Mouse (Mus musculus): ENCODE data around the gene Tdg. TPM values are rescaled to one million over a fixed set of nuclear protein-coding genes. Genes with fewer than 3 reads are reported as not detected.
A peak's percentile ranks its signal among the peaks of the same experiment; 100 is the strongest.
"Not testable (repeated sequence)": the region's sequence is repeated elsewhere in the genome, so short reads cannot be mapped to it uniquely, and the experiment has no call there.

Gene Tdg
- polyA plus RNA-seq (2015; fragmentation: Nextera tagmentation; extraction: Ambion mirVana): 27.5 and 31.5 TPM in 2 replicates

- H3K4me2 ChIP-seq (ENCODE audit: low read depth, low read length): peak within 1 kb of the TSS; percentile 98
- peak within 1 kb of the TSS; percentile 81 for H3K27ac ChIP-seq (ENCODE audit: low read length)
- not testable (repeated sequence) for H3K27me3 ChIP-seq (ENCODE audit: control insufficient read depth, insufficient read depth, low read depth, low read length); H3K9me3 ChIP-seq (replicated peaks; ENCODE audit: control insufficient read depth, low read length); H3K36me3 ChIP-seq (ENCODE audit: control insufficient read depth, insufficient read depth)
- H3K4me3 ChIP-seq (ENCODE audit: low read depth, low read length): peak within 1 kb of the TSS; percentile 85
- H3K9ac ChIP-seq (ENCODE audit: low read depth, low read length): peak within 1 kb of the TSS; percentile 83
- under 1% methylated on average over 64 of the region's 78 CpGs for WGBS (ENCODE audit: insufficient replicate concordance)
- peak; percentile 98 for ATAC-seq (ENCODE audit: low read depth)
- peaks cover 18% of the 10 kb centered on the region for H3K4me1 ChIP-seq (ENCODE audit: control insufficient read depth, low read depth, low read length)
Measured at GRCm38 (mm10) chr10:82629586-82630255, at the start of gene Tdg. TSS of gene Tdg (plus strand) at chr10:82629828.

DNA sequence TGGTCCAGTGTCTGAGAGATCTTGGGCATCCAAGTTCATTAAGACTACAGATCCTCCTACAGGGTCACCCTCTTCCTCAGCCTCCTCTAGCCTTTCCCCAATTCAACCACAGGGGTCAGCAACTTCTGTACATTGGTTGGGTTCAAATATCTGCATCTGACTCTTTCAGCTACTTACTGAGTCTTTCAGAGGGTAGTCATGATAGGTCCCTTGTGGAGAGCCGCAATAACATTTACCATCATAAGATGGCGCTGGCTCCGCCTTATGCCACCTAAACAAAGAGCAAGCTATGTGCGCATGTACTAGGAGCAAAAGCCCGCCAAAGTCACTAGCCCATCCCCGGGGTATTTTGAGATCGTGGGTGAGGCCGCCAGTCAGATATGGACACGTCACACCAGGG, 40.0 kb upstream of the Tdg start:
- H3K4me1 ChIP-seq (ENCODE audit: control insufficient read depth, low read depth, low read length); H3K4me2 ChIP-seq (ENCODE audit: low read depth, low read length); H3K36me3 ChIP-seq (ENCODE audit: control insufficient read depth, insufficient read depth); H3K4me3 ChIP-seq (ENCODE audit: low read depth, low read length); H3K9me3 ChIP-seq (replicated peaks; ENCODE audit: control insufficient read depth, low read length); ATAC-seq (ENCODE audit: low read depth); H3K9ac ChIP-seq (ENCODE audit: low read depth, low read length); H3K27me3 ChIP-seq (ENCODE audit: control insufficient read depth, insufficient read depth, low read depth, low read length); H3K27ac ChIP-seq (ENCODE audit: low read length): not testable (repeated sequence)
- 68% methylated on average over 9 of the region's 9 CpGs for WGBS (ENCODE audit: insufficient replicate concordance)

- not testable (repeated sequence) for H3K27ac ChIP-seq (ENCODE audit: low read length); H3K4me1 ChIP-seq (ENCODE audit: control insufficient read depth, low read depth, low read length); H3K27me3 ChIP-seq (ENCODE audit: control insufficient read depth, insufficient read depth, low read depth, low read length); H3K4me3 ChIP-seq (ENCODE audit: low read depth, low read length); H3K9me3 ChIP-seq (replicated peaks; ENCODE audit: control insufficient read depth, low read length); ATAC-seq (ENCODE audit: low read depth); H3K9ac ChIP-seq (ENCODE audit: low read depth, low read length); H3K36me3 ChIP-seq (ENCODE audit: control insufficient read depth, insufficient read depth); H3K4me2 ChIP-seq (ENCODE audit: low read depth, low read length)
- 43% methylated on average over 4 of the region's 4 CpGs for WGBS (ENCODE audit: insufficient replicate concordance)
Measured at GRCm38 (mm10) chr10:82594421-82594820, 35.2 kb upstream of the Tdg start.

- H3K4me1 ChIP-seq (ENCODE audit: control insufficient read depth, low read depth, low read length): no peaks in the 10 kb centered on the region
- WGBS (ENCODE audit: insufficient replicate concordance): 10% methylated on average over 9 of the region's 9 CpGs
- peak overlapping the region; percentile 73 for H3K4me2 ChIP-seq (ENCODE audit: low read depth, low read length)
- no peaks in the 10 kb centered on the region for H3K9me3 ChIP-seq (replicated peaks; ENCODE audit: control insufficient read depth, low read length)
- no peak; the same call in 1 of the 2 replicates for ATAC-seq (ENCODE audit: low read depth)
- H3K4me3 ChIP-seq (ENCODE audit: low read depth, low read length): peak overlapping the region; percentile 80
- no peaks in the 10 kb centered on the region for H3K27me3 ChIP-seq (ENCODE audit: control insufficient read depth, insufficient read depth, low read depth, low read length)
- H3K36me3 ChIP-seq (ENCODE audit: control insufficient read depth, insufficient read depth): no peaks in the 10 kb centered on the region
- H3K27ac ChIP-seq (ENCODE audit: low read length): no peak overlapping the region
- H3K9ac ChIP-seq (ENCODE audit: low read depth, low read length): peak overlapping the region; percentile 80
Measured at GRCm38 (mm10) chr10:82622235-82622634, 7.4 kb upstream of the Tdg start.

- under 1% methylated on average over 60 of the region's 61 CpGs for WGBS (ENCODE audit: insufficient replicate concordance)
- no peaks in the 10 kb centered on the region for H3K36me3 ChIP-seq (ENCODE audit: control insufficient read depth, insufficient read depth)
- H3K9me3 ChIP-seq (replicated peaks; ENCODE audit: control insufficient read depth, low read length): no peaks in the 10 kb centered on the region
- peak within 1 kb of the TSS; percentile 73 for H3K4me2 ChIP-seq (ENCODE audit: low read depth, low read length)
- peak within 1 kb of the TSS; percentile 80 for H3K9ac ChIP-seq (ENCODE audit: low read depth, low read length)
- peak; percentile 87 for ATAC-seq (ENCODE audit: low read depth)
- no peaks in the 10 kb centered on the region for H3K27me3 ChIP-seq (ENCODE audit: control insufficient read depth, insufficient read depth, low read depth, low read length)
- H3K27ac ChIP-seq (ENCODE audit: low read length): peak within 1 kb of the TSS; percentile 76
- no peaks in the 10 kb centered on the region for H3K4me1 ChIP-seq (ENCODE audit: control insufficient read depth, low read depth, low read length)
- peak within 1 kb of the TSS; percentile 80 for H3K4me3 ChIP-seq (ENCODE audit: low read depth, low read length)
Measured at GRCm38 (mm10) chr10:82622671-82623552, 6.7 kb upstream of the Tdg start, which contains the start of gene 1190007I07Rik. TSS of gene 1190007I07Rik (minus strand) at chr10:82623228.

DNA sequence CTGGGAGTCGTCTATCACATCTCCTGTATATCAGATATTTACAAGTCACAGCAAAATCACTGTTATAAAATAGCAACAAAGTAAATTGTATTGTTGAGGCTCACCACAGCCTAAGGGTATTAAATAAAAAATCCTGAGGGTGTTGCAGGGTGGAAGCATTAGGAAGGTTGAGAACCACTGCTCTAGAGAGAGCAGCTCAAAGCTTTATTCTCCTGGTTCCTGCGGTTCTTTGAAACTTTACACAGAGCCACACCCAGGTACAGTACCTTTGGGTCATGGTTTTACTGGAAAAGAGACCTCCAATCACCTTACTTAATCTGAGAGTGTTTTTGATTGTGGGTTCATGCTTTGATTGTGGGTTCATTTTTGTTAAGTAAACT, 6.1 kb upstream of the Tdg start:
- WGBS (ENCODE audit: insufficient replicate concordance): 2% methylated on average over 2 of the region's 2 CpGs
- ATAC-seq (ENCODE audit: low read depth); H3K4me1 ChIP-seq (ENCODE audit: control insufficient read depth, low read depth, low read length); H3K27me3 ChIP-seq (ENCODE audit: control insufficient read depth, insufficient read depth, low read depth, low read length); H3K36me3 ChIP-seq (ENCODE audit: control insufficient read depth, insufficient read depth); H3K9me3 ChIP-seq (replicated peaks; ENCODE audit: control insufficient read depth, low read length); H3K9ac ChIP-seq (ENCODE audit: low read depth, low read length): not testable (repeated sequence)
- peak overlapping the region; percentile 80 for H3K4me3 ChIP-seq (ENCODE audit: low read depth, low read length)
- peak overlapping the region; percentile 76 for H3K27ac ChIP-seq (ENCODE audit: low read length)
- peak overlapping the region; percentile 73 for H3K4me2 ChIP-seq (ENCODE audit: low read depth, low read length)

DNA sequence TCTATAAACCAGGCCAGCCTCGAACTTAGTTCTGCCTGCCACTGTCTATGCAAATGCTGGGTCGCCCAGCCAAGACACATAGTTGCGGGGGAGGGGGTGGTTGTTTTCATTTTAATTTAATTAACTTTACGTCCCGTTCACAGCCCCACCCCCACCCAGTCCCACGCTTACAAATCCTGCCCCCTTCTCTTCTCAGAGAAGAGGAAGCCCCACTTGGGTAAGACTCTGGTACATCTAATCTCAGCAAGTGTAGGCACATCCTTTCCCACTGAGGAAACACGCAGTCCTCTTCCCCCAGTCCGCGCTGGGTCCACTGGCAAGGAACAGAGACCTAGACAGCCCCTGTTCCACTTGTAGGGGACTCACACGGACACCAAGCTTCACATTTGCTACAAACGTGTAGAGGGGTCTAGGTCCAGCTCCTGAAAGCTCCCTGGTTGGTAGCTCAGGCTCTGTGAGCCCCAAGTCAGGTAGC, 480 bp upstream of the Tdg start:
- WGBS (ENCODE audit: insufficient replicate concordance): 7% methylated on average over 11 of the region's 11 CpGs
- H3K27ac ChIP-seq (ENCODE audit: low read length): peak overlapping the region; percentile 81

DNA sequence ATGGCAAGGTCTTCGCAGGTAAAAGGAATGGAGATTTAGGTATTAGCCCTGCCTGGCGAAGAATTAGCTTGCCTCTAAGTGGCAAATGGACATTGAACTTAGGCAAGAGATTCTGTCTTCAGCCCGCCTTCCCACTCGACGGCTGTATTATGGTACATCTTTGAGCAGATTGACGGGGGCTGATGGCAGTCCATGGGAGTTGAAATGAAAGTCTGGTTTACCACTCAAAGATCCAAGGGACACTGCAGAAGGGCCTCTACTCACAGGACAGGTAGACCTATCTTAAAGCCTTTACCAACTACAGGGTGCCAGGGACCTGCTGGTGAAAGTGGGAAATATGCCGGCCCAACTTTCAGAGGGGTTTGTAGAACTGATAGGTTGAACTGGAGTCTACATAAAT, 869 bp downstream of the Tdg start:
- Histone ChIP-seq H3K9ac (ENCODE audit: low read depth, low read length) (peak overlapping the region; percentile 83), H3K4me2 (ENCODE audit: low read depth, low read length) (peak overlapping the region; percentile 64), H3K36me3 (ENCODE audit: control insufficient read depth, insufficient read depth) (peaks cover 4% of the 10 kb centered on the region; the same call in 1 of the 2 replicates), H3K4me1 (ENCODE audit: control insufficient read depth, low read depth, low read length) (peaks cover 18% of the 10 kb centered on the region), H3K27ac (ENCODE audit: low read length) (peak overlapping the region; percentile 2; the same call in 1 of the 2 replicates), H3K27me3 (ENCODE audit: control insufficient read depth, insufficient read depth, low read depth, low read length) (no peaks in the 10 kb centered on the region), H3K9me3 (replicated peaks; ENCODE audit: control insufficient read depth, low read length) (no peaks in the 10 kb centered on the region), H3K4me3 (ENCODE audit: low read depth, low read length) (peak overlapping the region; percentile 85)
- WGBS (ENCODE audit: insufficient replicate concordance): 19% methylated on average over 7 of the region's 7 CpGs
- ATAC-seq (ENCODE audit: low read depth): no peak

More for the DNA sequence above, 480 bp upstream of the Tdg start:
- peak; percentile 3 for ATAC-seq (ENCODE audit: low read depth)
- peak overlapping the region; percentile 85 for H3K4me3 ChIP-seq (ENCODE audit: low read depth, low read length)
- H3K9ac ChIP-seq (ENCODE audit: low read depth, low read length): peak overlapping the region; percentile 83
- peak overlapping the region; percentile 98 for H3K4me2 ChIP-seq (ENCODE audit: low read depth, low read length)
- H3K4me1 ChIP-seq (ENCODE audit: control insufficient read depth, low read depth, low read length): peaks cover 18% of the 10 kb centered on the region
- H3K36me3 ChIP-seq (ENCODE audit: control insufficient read depth, insufficient read depth): 0 out of 2 replicates have a peak, but pooled peaks cover 4% of the 10 kb centered on the region
- H3K27me3 ChIP-seq (ENCODE audit: control insufficient read depth, insufficient read depth, low read depth, low read length): no peaks in the 10 kb centered on the region
- H3K9me3 ChIP-seq (replicated peaks; ENCODE audit: control insufficient read depth, low read length): no peaks in the 10 kb centered on the region

All from liver, embryonic 16.5 days (tissue).